Mouse (Mus musculus): Measurements from ENCODE around the gene Fras1.

GRCm38 (mm10) chr5:96590621-96591020, 216.9 kb downstream of the Fras1 start:
- TF ChIP-seq MAX (IDR thresholded peaks at IDR 0.05; ENCODE audit: low read depth), result no peak
- TF ChIP-seq TCF3 (IDR thresholded peaks at IDR 0.05; ENCODE audit: insufficient read length, low read depth), result no peak
- TF ChIP-seq POLR2A (IDR thresholded peaks at IDR 0.05; ENCODE audit: insufficient read length, low read depth), result no peak
- no peak for TF ChIP-seq CEBPB (IDR thresholded peaks at IDR 0.05; ENCODE audit: insufficient read depth, poor library complexity, severe bottlenecking)
- TF ChIP-seq MYOG (IDR thresholded peaks at IDR 0.05; ENCODE audit: control insufficient read depth in 1 of 3, insufficient read depth in 1 of 3, insufficient read length in 2 of 3, low read depth in 2 of 3), result no peak
- no peak for TF ChIP-seq POLR2AphosphoS2 (IDR thresholded peaks at IDR 0.05; ENCODE audit: insufficient read length, low read depth)
- TF ChIP-seq MYOD1 (IDR thresholded peaks at IDR 0.05; ENCODE audit: control insufficient read depth in 1 of 3, insufficient read length in 2 of 3, low read depth in 2 of 3), result no peak
- TF ChIP-seq USF1 (IDR thresholded peaks at IDR 0.05; ENCODE audit: low read depth), result no peak
- no peak for TF ChIP-seq E2F4 (IDR thresholded peaks at IDR 0.05; ENCODE audit: insufficient read depth)
- TF ChIP-seq SRF (IDR thresholded peaks at IDR 0.05; ENCODE audit: control insufficient read depth, insufficient read length, low read depth), result no peak
